Mouse (Mus musculus): ENCODE results near the gene Polr3h. TPM values are rescaled to one million over a fixed set of nuclear protein-coding genes. Genes with fewer than 3 reads are reported as not detected.

The Polr3h gene
- polyA plus RNA-seq, 1 experiment from 2014 or later = 76.8 TPM

DNA sequence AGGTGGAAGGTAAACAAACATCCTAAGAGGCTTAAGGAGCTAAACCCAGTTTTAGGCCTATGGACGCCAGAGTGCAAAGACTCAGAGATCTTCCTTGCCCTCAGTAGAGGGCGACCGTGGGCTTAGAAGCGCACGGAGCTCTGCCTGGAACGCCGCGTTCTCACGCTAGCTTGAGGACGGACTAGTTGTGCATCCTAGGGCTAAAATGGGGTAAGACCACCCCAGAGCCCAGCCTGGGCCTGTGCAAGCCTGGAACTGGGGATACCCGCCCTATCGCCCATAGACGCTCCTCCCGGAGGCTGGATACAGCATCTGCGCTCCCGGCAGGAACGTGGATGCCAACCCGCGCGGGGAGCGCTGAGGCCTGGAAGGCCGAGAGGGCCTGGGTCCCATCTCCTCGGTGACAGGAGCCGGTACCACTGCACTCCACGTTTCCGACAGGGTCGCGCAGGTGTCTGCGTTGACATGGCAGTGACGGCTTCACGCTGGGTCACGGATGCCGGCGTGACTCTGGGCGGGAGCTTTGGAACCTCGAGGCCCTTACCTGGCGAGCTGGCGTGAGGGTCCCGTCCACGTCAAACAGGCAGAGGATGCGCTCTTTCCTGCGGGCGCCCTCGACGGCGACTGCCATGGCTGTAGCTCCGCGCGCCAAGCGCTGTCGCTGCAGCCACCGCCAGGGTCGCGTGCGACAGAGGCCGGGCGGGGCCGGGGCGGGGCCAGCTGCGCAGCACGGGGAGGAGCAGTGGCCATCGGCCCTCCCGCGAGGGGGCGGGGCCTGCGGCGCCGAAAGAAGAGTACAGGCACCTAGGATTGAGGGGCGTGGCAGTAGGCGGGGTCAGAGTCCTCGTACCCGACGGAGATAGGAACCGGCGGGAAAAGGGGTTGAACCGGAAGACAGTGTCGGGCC lies 34.4 kb upstream of the Polr3h start, which contains the start of gene Pmm1:
TSS of gene Pmm1 (minus strand) at position 760 of the 907 bp plus-strand sequence.
- ATAC-seq (ENCODE audit: low FRiP score) = peak; percentile 98
- Histone ChIP-seq H3K4me3 (peak within 1 kb of the TSS; percentile 60), H3K27ac (peak within 1 kb of the TSS; percentile 91), H3K36me3 (peaks cover 11% of the 10 kb centered on the region), H3K9me3 (no peaks in the 10 kb centered on the region), H3K27me3 (no peaks in the 10 kb centered on the region), H3K4me2 (peak within 1 kb of the TSS; percentile 86), H3K9ac (peak within 1 kb of the TSS; percentile 81), H3K4me1 (replicated peaks) (peaks cover 13% of the 10 kb centered on the region)
- WGBS = under 1% methylated on average over 75 of the region's 77 CpGs

- Histone ChIP-seq H3K27ac (no peak overlapping the region), H3K9me3 (no peaks in the 10 kb centered on the region), H3K4me1 (replicated peaks) (peaks cover 13% of the 10 kb centered on the region), H3K36me3 (peaks cover 26% of the 10 kb centered on the region), H3K27me3 (no peaks in the 10 kb centered on the region), H3K4me2 (no peak overlapping the region), H3K9ac (no peak overlapping the region), H3K4me3 (no peak overlapping the region)
- WGBS = 94% methylated on average over 3 of the region's 3 CpGs
- ATAC-seq (ENCODE audit: low FRiP score) = no peak
Observed at GRCm38 (mm10) chr15:81958906-81959305, 32.9 kb upstream of the Polr3h start.

DNA sequence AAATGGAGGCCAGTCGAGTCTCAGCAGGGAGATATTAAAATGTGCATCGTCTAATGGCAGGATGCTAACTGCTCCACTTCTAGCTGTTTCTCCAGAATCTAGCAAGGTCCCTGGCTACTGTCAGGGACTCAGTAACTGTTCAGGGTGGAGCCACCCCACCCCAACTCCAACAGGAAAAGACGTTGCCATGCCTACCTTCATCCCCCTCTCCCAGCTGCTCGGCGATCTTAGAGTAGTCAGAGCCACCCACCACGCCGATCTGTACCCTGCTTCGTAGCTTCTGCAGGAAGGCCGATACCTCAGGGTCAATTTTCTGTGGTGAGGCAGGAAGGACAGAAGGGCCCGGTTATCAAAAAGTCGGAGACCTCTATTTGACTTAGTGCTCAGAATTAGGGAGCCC lies 31.6 kb upstream of the Polr3h start:
- no peak for ATAC-seq (ENCODE audit: low FRiP score)
- Histone ChIP-seq H3K4me2 (no peak overlapping the region), H3K36me3 (peaks cover 34% of the 10 kb centered on the region), H3K27me3 (no peaks in the 10 kb centered on the region), H3K4me3 (no peak overlapping the region), H3K9ac (no peak overlapping the region), H3K27ac (no peak overlapping the region), H3K9me3 (no peaks in the 10 kb centered on the region), H3K4me1 (replicated peaks) (peaks cover 13% of the 10 kb centered on the region)
- WGBS = 91% methylated on average over 11 of the region's 11 CpGs

DNA sequence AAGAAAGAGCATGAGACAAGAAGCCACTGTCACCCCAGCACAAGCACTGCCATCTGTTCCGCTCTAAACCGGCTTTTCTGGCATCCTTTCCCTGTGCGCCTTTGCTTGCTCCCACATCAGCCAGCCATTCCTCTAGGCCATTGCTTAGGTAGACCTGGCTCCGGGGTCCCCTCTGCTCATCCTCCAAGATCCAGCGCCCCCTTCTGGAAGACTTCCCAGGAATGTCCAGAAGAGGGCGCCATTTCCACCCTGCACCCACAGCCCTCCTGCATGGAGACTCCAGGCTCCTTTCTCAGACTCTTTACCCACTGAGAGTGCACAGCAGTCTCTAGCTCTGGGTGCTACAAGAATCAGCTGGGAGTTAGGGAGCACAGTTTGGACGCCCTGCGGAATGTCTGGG lies 30.4 kb upstream of the Polr3h start:
- Histone ChIP-seq H3K27ac (no peak overlapping the region), H3K9me3 (no peaks in the 10 kb centered on the region), H3K27me3 (no peaks in the 10 kb centered on the region), H3K9ac (no peak overlapping the region), H3K4me1 (replicated peaks) (peaks cover 13% of the 10 kb centered on the region), H3K4me2 (no peak overlapping the region), H3K36me3 (peaks cover 45% of the 10 kb centered on the region), H3K4me3 (no peak overlapping the region)
- no peak for ATAC-seq (ENCODE audit: low FRiP score)
- WGBS = 59% methylated on average over 8 of the region's 8 CpGs

- H3K4me1 ChIP-seq (replicated peaks) = peaks cover 13% of the 10 kb centered on the region
- no peak overlapping the region for H3K4me2 ChIP-seq
- no peak overlapping the region for H3K9ac ChIP-seq
- no peaks in the 10 kb centered on the region for H3K9me3 ChIP-seq
- no peak for ATAC-seq (ENCODE audit: low FRiP score)
- H3K27me3 ChIP-seq = no peaks in the 10 kb centered on the region
- peaks cover 55% of the 10 kb centered on the region for H3K36me3 ChIP-seq
- no peak overlapping the region for H3K27ac ChIP-seq
- 93% methylated on average over 15 of the region's 15 CpGs for WGBS
- H3K4me3 ChIP-seq = no peak overlapping the region
Observed at GRCm38 (mm10) chr15:81955414-81955813, 29.4 kb upstream of the Polr3h start.

GRCm38 (mm10) chr15:81954716-81955115 lies 28.7 kb upstream of the Polr3h start:
- peaks cover 62% of the 10 kb centered on the region for H3K36me3 ChIP-seq
- H3K27ac ChIP-seq = no peak overlapping the region
- H3K9ac ChIP-seq = no peak overlapping the region
- H3K4me2 ChIP-seq = no peak overlapping the region
- H3K4me3 ChIP-seq = no peak overlapping the region
- H3K4me1 ChIP-seq (replicated peaks) = peaks cover 12% of the 10 kb centered on the region
- 93% methylated on average over 6 of the region's 6 CpGs for WGBS
- no peak for ATAC-seq (ENCODE audit: low FRiP score)
- no peaks in the 10 kb centered on the region for H3K9me3 ChIP-seq
- no peaks in the 10 kb centered on the region for H3K27me3 ChIP-seq

DNA sequence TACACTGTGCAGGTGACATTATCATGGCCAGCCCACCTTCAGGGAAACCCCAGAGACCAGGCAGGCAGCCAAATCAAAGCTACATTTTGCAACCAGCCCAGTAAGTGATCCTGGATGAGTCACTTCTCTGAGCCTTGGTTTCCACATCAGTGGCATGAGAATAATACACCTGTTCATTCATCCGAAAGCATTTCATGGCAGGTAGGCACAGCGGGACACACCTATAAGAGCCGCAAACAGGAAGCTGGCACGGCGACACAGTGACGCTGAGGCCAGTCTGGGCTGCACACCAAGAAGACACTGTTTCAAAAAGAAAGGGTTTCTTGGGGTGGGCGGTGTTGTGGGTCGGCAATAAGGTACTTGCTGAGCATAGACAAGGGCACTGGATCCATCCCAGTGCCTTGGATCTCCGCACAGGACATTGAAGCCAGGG lies 28.1 kb upstream of the Polr3h start:
- ATAC-seq (ENCODE audit: low FRiP score) = no peak
- Histone ChIP-seq H3K4me3 (no peak overlapping the region), H3K9ac (no peak overlapping the region), H3K4me2 (no peak overlapping the region), H3K4me1 (replicated peaks) (peaks cover 8% of the 10 kb centered on the region; the same call in 1 of the 2 replicates), H3K27me3 (no peaks in the 10 kb centered on the region), H3K9me3 (no peaks in the 10 kb centered on the region), H3K36me3 (peaks cover 68% of the 10 kb centered on the region), H3K27ac (no peak overlapping the region)
- WGBS = 97% methylated on average over 9 of the region's 9 CpGs

GRCm38 (mm10) chr15:81952310-81952709 lies 26.3 kb upstream of the Polr3h start:
- no peak overlapping the region for H3K4me2 ChIP-seq
- no peaks in the 10 kb centered on the region for H3K27me3 ChIP-seq
- no peaks in the 10 kb centered on the region for H3K4me1 ChIP-seq (replicated peaks)
- H3K36me3 ChIP-seq = peaks cover 84% of the 10 kb centered on the region
- H3K9me3 ChIP-seq = no peaks in the 10 kb centered on the region
- ATAC-seq (ENCODE audit: low FRiP score) = no peak
- no peak overlapping the region for H3K9ac ChIP-seq
- no peak overlapping the region for H3K27ac ChIP-seq
- no peak overlapping the region for H3K4me3 ChIP-seq
- WGBS = 88% methylated on average over 4 of the region's 4 CpGs

- Histone ChIP-seq H3K4me3 (no peak overlapping the region), H3K27ac (no peak overlapping the region), H3K4me1 (replicated peaks) (no peaks in the 10 kb centered on the region), H3K9ac (no peak overlapping the region), H3K36me3 (peaks cover 85% of the 10 kb centered on the region), H3K4me2 (no peak overlapping the region), H3K9me3 (no peaks in the 10 kb centered on the region), H3K27me3 (no peaks in the 10 kb centered on the region)
- WGBS = 88% methylated on average over 9 of the region's 9 CpGs
- ATAC-seq (ENCODE audit: low FRiP score) = no peak
Observed at GRCm38 (mm10) chr15:81951159-81951558, 25.1 kb upstream of the Polr3h start.

DNA sequence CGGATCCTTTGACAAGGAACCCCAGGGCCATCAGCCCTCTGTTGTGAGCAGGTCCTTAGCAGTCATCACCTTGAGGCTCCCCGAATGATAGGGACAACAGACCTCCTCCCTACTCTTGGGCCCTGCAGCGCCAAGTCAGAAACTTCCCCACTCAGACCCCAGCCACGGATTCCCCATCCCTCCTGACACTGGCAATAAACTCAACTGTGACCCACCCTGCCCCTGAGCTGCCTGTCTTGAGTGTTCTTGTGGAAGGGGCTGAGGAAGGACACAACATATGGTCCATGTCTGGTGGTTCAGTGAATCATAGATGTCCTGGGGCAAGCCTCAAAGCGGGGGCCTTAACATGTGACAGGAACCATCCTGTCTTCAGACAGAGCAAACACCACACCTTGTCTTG lies 24.7 kb upstream of the Polr3h start:
- no peaks in the 10 kb centered on the region for H3K9me3 ChIP-seq
- H3K27me3 ChIP-seq = no peaks in the 10 kb centered on the region
- no peak overlapping the region for H3K9ac ChIP-seq
- H3K4me3 ChIP-seq = no peak overlapping the region
- 90% methylated on average over 5 of the region's 5 CpGs for WGBS
- H3K4me1 ChIP-seq (replicated peaks) = no peaks in the 10 kb centered on the region
- H3K27ac ChIP-seq = no peak overlapping the region
- no peak for ATAC-seq (ENCODE audit: low FRiP score)
- H3K36me3 ChIP-seq = peaks cover 85% of the 10 kb centered on the region
- no peak overlapping the region for H3K4me2 ChIP-seq

GRCm38 (mm10) chr15:81949476-81950131 lies 23.6 kb upstream of the Polr3h start:
- H3K27ac ChIP-seq = no peak overlapping the region
- H3K36me3 ChIP-seq = peaks cover 75% of the 10 kb centered on the region
- no peak for ATAC-seq (ENCODE audit: low FRiP score)
- H3K27me3 ChIP-seq = no peaks in the 10 kb centered on the region
- H3K4me1 ChIP-seq (replicated peaks) = 0 out of 2 replicates have a peak, but pooled peaks cover 4% of the 10 kb centered on the region
- H3K9me3 ChIP-seq = no peaks in the 10 kb centered on the region
- no peak overlapping the region for H3K9ac ChIP-seq
- H3K4me2 ChIP-seq = no peak overlapping the region
- H3K4me3 ChIP-seq = no peak overlapping the region
- 79% methylated on average over 11 of the region's 11 CpGs for WGBS

GRCm38 (mm10) chr15:81949076-81949475 lies 23.0 kb upstream of the Polr3h start:
- Histone ChIP-seq H3K4me2 (no peak overlapping the region), H3K9me3 (no peaks in the 10 kb centered on the region), H3K4me1 (replicated peaks) (0 out of 2 replicates have a peak, but pooled peaks cover 4% of the 10 kb centered on the region), H3K9ac (no peak overlapping the region), H3K36me3 (peaks cover 70% of the 10 kb centered on the region), H3K4me3 (no peak overlapping the region), H3K27ac (no peak overlapping the region), H3K27me3 (no peaks in the 10 kb centered on the region)
- no peak for ATAC-seq (ENCODE audit: low FRiP score)
- WGBS = 92% methylated on average over 10 of the region's 10 CpGs
